16 mouse cellular contexts compared by ENCODE assay signal in genomic region chr1:88099691-88100090, GRCm38 (mm10). TPM values are rescaled to one million over a fixed set of nuclear protein-coding genes. Genes with fewer than 3 reads are reported as not detected.
"Had no signal": no experiment of that assay in that cellular context is flagged by ENCODE, and none has a peak within 500 bp of the region (broad histone marks: within the 10 kb centered on the region; RNA-seq: fewer than 3 reads in every experiment).

No protein-coding gene starts in this region.

RNA-seq across cellular contexts. Expression of gene Ugt1a6b, which starts 3.4 kb away (rescaled TPM):
- polyA plus RNA-seq: lung, embryonic 14.5 days; midbrain, embryonic 10.5 days; midbrain, embryonic 12.5 days; neural tube, embryonic 11.5 days; neural tube, embryonic 13.5 days; neural tube, embryonic 15.5 days; thymus, postnatal 0 days had no signal

RNA-seq across cellular contexts. Expression of gene Ugt1a8, which starts 12.1 kb away (rescaled TPM):
- total RNA-seq: megakaryocyte, adult 5-6 weeks; megakaryocyte-erythroid progenitor cell, adult 5-6 weeks had no signal
- polyA plus RNA-seq: lung, embryonic 14.5 days; lung, embryonic 16.5 days; midbrain, embryonic 10.5 days; midbrain, embryonic 12.5 days; midbrain, embryonic 14.5 days; midbrain, embryonic 16.5 days; myocyte; neural tube, embryonic 11.5 days; neural tube, embryonic 13.5 days; neural tube, embryonic 15.5 days; small intestine, adult 2 months; stomach, embryonic 14.5 days; stomach, embryonic 16.5 days; thymus, postnatal 0 days had no signal

RNA-seq across cellular contexts. Expression of gene Ugt1a9, which starts 29.1 kb away (rescaled TPM):
- total RNA-seq: megakaryocyte, adult 5-6 weeks had no signal
- polyA plus RNA-seq: lung, embryonic 14.5 days; lung, embryonic 16.5 days; midbrain, embryonic 10.5 days; midbrain, embryonic 12.5 days; midbrain, embryonic 14.5 days; midbrain, embryonic 16.5 days; myocyte; neural tube, embryonic 11.5 days; neural tube, embryonic 13.5 days; thymus, postnatal 0 days had no signal

RNA-seq across cellular contexts. Expression of gene Ugt1a6a, which starts 34.9 kb away (rescaled TPM):
- total RNA-seq: megakaryocyte-erythroid progenitor cell, adult 5-6 weeks had no signal
- polyA plus RNA-seq: midbrain, embryonic 10.5 days; neural tube, embryonic 11.5 days had no signal
